Mouse (Mus musculus) hindbrain, postnatal 0 days (tissue): ENCODE results near the gene Tanc1. TPM values are rescaled to one million over a fixed set of nuclear protein-coding genes. Genes with fewer than 3 reads are reported as not detected.

Experiments
- ATAC-seq: fragments of 200-750 bp; cut with Nextera tagmentation; 2 replicates; pipeline ENCODE4 v1.8.0; 2017; ENCODE audit warnings: mild to moderate bottlenecking, moderate TSS enrichment, moderate library complexity
- DNase-seq: peaks from one replicate; pipeline ENCODE4 v3.0.0-alpha.2; 2015; ENCODE audit warnings: low spot score
- H3K27ac ChIP-seq: fragments of 300-500 bp; sonication (generic); 2 replicates; pipeline ENCODE4 v1.5.1; 2014; ENCODE audit warnings: mild to moderate bottlenecking
- H3K27me3 ChIP-seq: fragments of 300-500 bp; sonication (generic); 2 replicates; pipeline ENCODE4 v1.6.1; 2014; ENCODE audit warnings: low read length, mixed read lengths; ENCODE audit not compliant: insufficient read depth
- H3K36me3 ChIP-seq: fragments of 300-500 bp; sonication (generic); 2 replicates; pipeline ENCODE4 v1.6.1; 2014; ENCODE audit warnings: low read length, mixed read lengths; ENCODE audit not compliant: insufficient read depth
- H3K4me1 ChIP-seq: fragments of 300-500 bp; sonication (generic); 2 replicates; pipeline ENCODE4 v1.6.1; 2014; ENCODE audit warnings: antibody characterized with exemption, low read length, mixed read lengths; ENCODE audit not compliant: insufficient read depth
- H3K4me2 ChIP-seq: fragments of 300-500 bp; sonication (generic); 2 replicates; pipeline ENCODE4 v1.6.1; 2014; ENCODE audit warnings: low read depth, mild to moderate bottlenecking, low read length, moderate library complexity, mixed read lengths
- H3K4me3 ChIP-seq: fragments of 300-500 bp; sonication (generic); 2 replicates; pipeline ENCODE4 v1.5.1; 2014; ENCODE audit warnings: low read length
- H3K9ac ChIP-seq: fragments of 300-500 bp; sonication (generic); replicated peaks from 2 replicates; pipeline ENCODE4 v1.6.1; 2014; ENCODE audit warnings: mild to moderate bottlenecking, low read length, moderate library complexity, mixed read lengths
- H3K9me3 ChIP-seq: fragments of 300-500 bp; sonication (generic); 2 replicates; pipeline ENCODE4 v1.6.1; 2016; ENCODE audit warnings: low read length, mixed read lengths
- CTCF ChIP-seq: IDR thresholded peaks from 2 replicates; pipeline ENCODE4 v1.5.1; 2016; ENCODE audit warnings: antibody characterized with exemption, control low read depth, low read depth
- WGBS: fragments of 180-500 bp; shearing (Covaris S2); extraction: QIAGEN DNeasy Blood & Tissue Kit; methylation state at CpG from one replicate; pipeline ENCODE4 v1.1.7; 2014; 5-methylcytosine and 5-hydroxymethylcytosine counted together
- polyA plus RNA-seq: library from polyadenylated mRNA; unstranded; fragments of >200 nt; fragmentation: Nextera tagmentation; extraction: Ambion mirVana; gene quantifications from 2 replicates; pipeline ENCODE4 v1.2.1, GENCODE M21; 2015
- total RNA-seq: library from RNA; depleted of rRNA; stranded (reverse); fragments of >200 nt; gene quantifications from 2 replicates; pipeline ENCODE4 v1.2.3, GENCODE M21; 2014

Tanc1 gene
- total and polyA plus RNA-seq, 2 experiments from 2014 or later: 4.2 to 12.1 TPM

GRCm38 (mm10) chr2:59768661-59769384 is 157.0 kb downstream of the Tanc1 start:
- no peak overlapping the region for H3K9ac ChIP-seq
- no peak for TF ChIP-seq CTCF
- DNase-seq (no peak), ATAC-seq (no peak)
- no peak overlapping the region for H3K4me2 ChIP-seq
- no peak overlapping the region for H3K4me3 ChIP-seq
- no peaks in the 10 kb centered on the region for H3K9me3 ChIP-seq
- no peaks in the 10 kb centered on the region for H3K36me3 ChIP-seq
- 86% methylated on average over 13 of the region's 13 CpGs for WGBS
- H3K27ac ChIP-seq: no peak overlapping the region
- H3K27me3 ChIP-seq: no peaks in the 10 kb centered on the region
- H3K4me1 ChIP-seq: peaks cover 10% of the 10 kb centered on the region; the same call in 1 of the 2 replicates

DNA sequence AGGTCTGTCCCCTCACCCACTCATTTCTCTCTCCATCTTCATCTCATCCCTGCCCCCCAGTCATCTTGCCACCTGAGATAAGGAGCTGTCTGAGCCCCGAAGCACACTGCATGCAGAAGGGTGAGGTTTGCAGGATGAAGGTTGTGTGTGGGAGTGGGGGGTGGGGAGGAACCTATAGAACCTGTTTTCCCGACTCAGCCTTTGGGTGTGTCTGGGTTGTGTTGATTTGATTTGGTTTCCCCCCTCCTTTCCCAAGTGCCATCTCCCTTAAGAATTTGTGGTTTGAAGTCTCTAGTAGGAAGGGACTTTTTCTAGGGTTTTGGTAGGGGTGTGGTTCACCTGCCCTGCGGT is 157.5 kb downstream of the Tanc1 start:
- ATAC-seq (no peak), DNase-seq (no peak)
- no peak overlapping the region for H3K27ac ChIP-seq
- H3K4me1 ChIP-seq: peaks cover 10% of the 10 kb centered on the region; the same call in 1 of the 2 replicates
- no peaks in the 10 kb centered on the region for H3K36me3 ChIP-seq
- no peak for TF ChIP-seq CTCF
- no peak overlapping the region for H3K9ac ChIP-seq
- no peaks in the 10 kb centered on the region for H3K27me3 ChIP-seq
- no peaks in the 10 kb centered on the region for H3K9me3 ChIP-seq
- no peak overlapping the region for H3K4me2 ChIP-seq
- H3K4me3 ChIP-seq: no peak overlapping the region
- WGBS: 93% methylated on average over 3 of the region's 3 CpGs

- Histone ChIP-seq H3K4me2 (no peak overlapping the region), H3K9me3 (no peaks in the 10 kb centered on the region), H3K9ac (no peak overlapping the region), H3K27me3 (no peaks in the 10 kb centered on the region), H3K36me3 (no peaks in the 10 kb centered on the region), H3K27ac (no peak overlapping the region; the same call in 1 of the 2 replicates), H3K4me1 (peaks cover 10% of the 10 kb centered on the region; the same call in 1 of the 2 replicates), H3K4me3 (no peak overlapping the region)
- ATAC-seq: no peak
- no peak for DNase-seq
- no peak for TF ChIP-seq CTCF
- 74% methylated on average over 8 of the region's 8 CpGs for WGBS
Observed at GRCm38 (mm10) chr2:59771708-59772107, 159.9 kb downstream of the Tanc1 start.

DNA sequence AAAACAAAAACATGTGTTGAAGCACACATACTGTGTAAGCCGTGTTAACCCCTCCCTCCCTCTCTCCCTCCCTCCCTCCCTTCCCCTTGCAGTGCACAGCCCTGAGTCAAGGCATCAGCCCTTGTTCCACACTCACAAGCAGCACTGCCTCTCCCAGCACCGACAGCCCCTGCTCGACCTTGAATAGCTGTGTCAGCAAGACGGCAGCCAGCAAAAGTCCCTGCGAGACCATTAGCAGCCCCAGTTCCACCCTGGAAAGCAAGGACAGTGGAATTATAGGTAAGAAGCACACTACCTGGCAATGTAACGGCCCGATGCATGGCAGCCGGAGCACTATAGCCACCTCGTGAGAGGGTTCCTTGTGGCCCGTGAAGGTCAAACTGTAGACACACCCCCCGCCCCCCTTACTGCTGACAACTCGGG is 160.4 kb downstream of the Tanc1 start:
- ATAC-seq: peak; percentile 59; the same call in 1 of the 2 replicates
- no peak overlapping the region for H3K9ac ChIP-seq

GRCm38 (mm10) chr2:59774374-59774773 is 162.5 kb downstream of the Tanc1 start:
- Histone ChIP-seq H3K9me3 (no peaks in the 10 kb centered on the region), H3K27ac (no peak overlapping the region), H3K4me2 (no peak overlapping the region), H3K27me3 (no peaks in the 10 kb centered on the region), H3K4me1 (peaks cover 10% of the 10 kb centered on the region; the same call in 1 of the 2 replicates), H3K36me3 (no peaks in the 10 kb centered on the region), H3K9ac (no peak overlapping the region), H3K4me3 (no peak overlapping the region)
- 87% methylated on average over 6 of the region's 6 CpGs for WGBS
- DNase-seq (no peak), ATAC-seq (no peak)
- TF ChIP-seq CTCF: no peak

More for the DNA sequence above, 160.4 kb downstream of the Tanc1 start:
- Histone ChIP-seq H3K27me3 (no peaks in the 10 kb centered on the region), H3K4me1 (peaks cover 10% of the 10 kb centered on the region; the same call in 1 of the 2 replicates), H3K27ac (no peak overlapping the region; the same call in 1 of the 2 replicates), H3K36me3 (no peaks in the 10 kb centered on the region), H3K4me3 (no peak overlapping the region), H3K4me2 (peak overlapping the region; percentile 0; the same call in 1 of the 2 replicates), H3K9me3 (no peaks in the 10 kb centered on the region)
- WGBS: 29% methylated on average over 12 of the region's 12 CpGs
- TF ChIP-seq CTCF: no peak
- peak; percentile 47 for DNase-seq

- 77% methylated on average over 5 of the region's 5 CpGs for WGBS
- TF ChIP-seq CTCF: no peak
- Histone ChIP-seq H3K4me1 (peaks cover 10% of the 10 kb centered on the region; the same call in 1 of the 2 replicates), H3K27me3 (no peaks in the 10 kb centered on the region), H3K9ac (no peak overlapping the region), H3K4me2 (no peak overlapping the region), H3K4me3 (no peak overlapping the region), H3K9me3 (no peaks in the 10 kb centered on the region), H3K36me3 (no peaks in the 10 kb centered on the region), H3K27ac (no peak overlapping the region)
- ATAC-seq: no peak
- no peak for DNase-seq
Observed at GRCm38 (mm10) chr2:59775148-59775547, 163.3 kb downstream of the Tanc1 start.

GRCm38 (mm10) chr2:59775820-59776219 is 164.0 kb downstream of the Tanc1 start:
- TF ChIP-seq CTCF: no peak
- no peak overlapping the region for H3K27ac ChIP-seq
- WGBS: 82% methylated on average over 6 of the region's 6 CpGs

More at GRCm38 (mm10) chr2:59775820-59776219, 164.0 kb downstream of the Tanc1 start:
- ATAC-seq (no peak), DNase-seq (no peak)
- H3K9ac ChIP-seq: no peak overlapping the region
- peaks cover 10% of the 10 kb centered on the region; the same call in 1 of the 2 replicates for H3K4me1 ChIP-seq
- no peaks in the 10 kb centered on the region for H3K9me3 ChIP-seq
- no peak overlapping the region for H3K4me2 ChIP-seq
- no peaks in the 10 kb centered on the region for H3K36me3 ChIP-seq
- H3K4me3 ChIP-seq: no peak overlapping the region
- no peaks in the 10 kb centered on the region for H3K27me3 ChIP-seq
